Mouse (Mus musculus): ENCODE measurements at regions not wholly inside any gene's neighbourhood (a gene's known extent, or its start where the extent isn't known, plus 50 kb on each side); places are given as distances from the start of the nearest gene placed in this dataset.

GRCm38 (mm10) chr4:81969621-81970115, 527.1 kb upstream of the Mpdz start:
- TF ChIP-seq ZC3H11A (IDR thresholded peaks at IDR 0.05; ENCODE audit: borderline replicate concordance, low read depth, low read length) (no peak), MAFK (IDR thresholded peaks at IDR 0.05; ENCODE audit: insufficient read depth, low read depth, low read length) (no peak)
